Mouse (Mus musculus) thymus, adult 2 months (tissue): ENCODE measurements around the gene Chd4.

Source experiments
- CTCF ChIP-seq: fragments of 200-500 bp; IDR thresholded peaks from 2 replicates; pipeline ENCODE4 v1.5.1; 2012; ENCODE audit warnings: mild to moderate bottlenecking, control low read depth, low read length, moderate library complexity, borderline replicate concordance; ENCODE audit not compliant: control insufficient read depth, poor library complexity, insufficient read depth; ENCODE audit errors: extremely low read depth
- POLR2A ChIP-seq: fragments of 200-500 bp; IDR thresholded peaks from 2 replicates; pipeline ENCODE4 v1.6.1; 2012; ENCODE audit warnings: mild to moderate bottlenecking, low read length, control low read depth, moderate library complexity; ENCODE audit not compliant: control insufficient read depth, poor library complexity, insufficient read depth; ENCODE audit errors: extremely low read depth

DNA sequence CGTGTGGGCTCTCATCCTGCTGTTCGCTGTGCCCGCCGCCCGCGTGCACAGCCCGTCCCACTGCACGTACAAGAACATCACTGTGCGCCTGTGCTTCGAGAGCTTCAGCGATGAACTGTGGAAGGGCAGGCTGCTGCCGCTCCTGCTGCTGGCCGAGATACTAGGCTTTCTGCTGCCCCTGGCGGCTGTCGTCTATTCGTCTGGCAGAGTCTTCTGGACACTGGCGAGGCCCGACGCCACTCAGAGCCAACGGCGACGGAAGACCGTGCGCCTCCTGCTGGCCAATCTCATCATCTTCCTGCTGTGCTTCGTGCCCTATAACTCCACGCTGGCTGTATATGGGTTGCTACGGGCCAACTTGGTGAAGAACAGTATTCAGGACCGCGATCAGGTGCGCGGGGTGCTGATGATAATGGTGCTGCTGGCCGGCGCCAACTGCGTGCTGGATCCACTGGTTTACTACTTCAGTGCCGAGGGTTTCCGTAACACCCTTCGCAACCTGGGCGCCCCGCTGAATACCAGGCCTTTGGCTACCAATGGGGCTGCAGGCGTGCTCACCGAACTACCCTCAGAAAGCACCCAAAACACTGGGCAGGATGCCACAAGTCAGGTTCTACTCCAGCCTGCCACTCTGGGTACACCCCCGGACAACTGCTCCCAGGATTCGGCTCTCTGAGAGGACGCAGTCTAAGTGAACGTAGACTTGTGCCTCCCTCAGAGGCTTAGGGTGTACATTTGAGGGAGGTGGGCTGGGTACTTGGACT, 13.8 kb upstream of the Chd4 start:
- TF ChIP-seq POLR2A = no peak
- no peak for TF ChIP-seq CTCF
